ENCODE assay signal across 1 mouse cellular context in the genomic region with DNA sequence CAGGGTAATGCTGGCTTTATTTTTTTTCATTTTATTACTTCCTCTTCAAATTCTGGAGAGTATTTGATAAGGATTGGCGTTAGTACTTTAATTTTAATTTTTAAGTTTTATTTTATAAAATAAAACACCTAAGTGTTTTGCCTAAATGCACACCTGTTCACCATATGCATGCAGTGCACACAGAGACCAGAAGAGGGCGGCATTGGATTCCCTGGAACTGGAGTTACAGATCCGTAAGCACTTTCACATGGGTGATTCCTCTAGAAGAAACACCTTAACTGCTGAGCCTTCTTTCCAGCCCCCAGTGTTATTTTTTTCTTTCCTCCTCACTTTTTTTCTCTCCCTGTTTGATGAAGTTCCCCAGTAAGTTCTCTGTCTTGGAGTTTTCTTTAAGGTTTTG.
TF ChIP-seq lines count a peak whose summit lies in the region.

No protein-coding gene starts in this region.

TF ChIP-seq in CH12.LX, 34 proteins besides CTCF, POLR2A, EP300 and RAD21 (continued from another document):
- TF ChIP-seq TCF12 (IDR thresholded peaks at IDR 0.05; ENCODE audit: low read depth, low read length) (no peak), IRF4 (IDR thresholded peaks at IDR 0.05; ENCODE audit: low read depth, low read length) (no peak), MAFK (IDR thresholded peaks at IDR 0.05; ENCODE audit: insufficient replicate concordance, low read length) (no peak)
